Mouse (Mus musculus) urinary bladder, postnatal 0 days (tissue): ENCODE data around the gene Ces2a. TPM values are rescaled to one million over a fixed set of nuclear protein-coding genes. Genes with fewer than 3 reads are reported as not detected.

ENCODE experiments used
- microRNA-seq: library from miRNA; unstranded; fragments of <30 nt; microRNA quantifications from one replicate; pipeline ENCODE4, GENCODE M21; 2016
- polyA plus RNA-seq: library from polyadenylated mRNA; unstranded; fragments of >200 nt; fragmentation: Nextera tagmentation; extraction: Ambion mirVana; gene quantifications from 2 replicates; pipeline ENCODE4 v1.2.1, GENCODE M21; 2015

Ces2a gene
- 0.10 and 0.17 TPM in 2 replicates for polyA plus RNA-seq

DNA sequence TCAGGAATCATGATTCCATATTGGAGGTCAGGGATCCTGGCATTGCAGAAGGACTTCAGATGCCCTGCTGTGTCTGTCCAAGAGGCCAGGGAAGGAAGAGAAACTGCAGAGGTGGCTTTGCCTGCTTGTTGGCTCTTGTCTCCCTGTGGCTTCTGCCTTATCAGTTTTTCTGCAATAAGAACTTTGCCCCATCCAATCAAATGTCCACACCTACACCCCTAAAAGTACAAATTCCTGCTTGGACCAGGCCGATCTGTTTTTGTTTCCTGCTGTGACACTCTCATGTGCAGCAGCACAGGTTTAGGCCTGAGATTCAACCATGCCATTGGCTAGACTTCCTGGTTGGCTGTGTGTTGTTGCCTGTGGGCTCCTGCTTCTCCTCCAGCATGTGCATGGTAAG, at the start of gene Ces2a:
TSS of gene Ces2a (plus strand) at position 251 of the 400 bp plus-strand sequence.

Small RNA genes within 50 kb of the gene (microRNA-seq; reads per million reads assigned to microRNA genes)
- not detected for gene Gm44328

Other genes with a start within 250 kb of the Ces2a start
- 0.29 and 0.30 TPM in 2 replicates for gene Terb1, start 224.1 kb upstream of the Ces2a start, polyA plus RNA-seq
- gene Nae1, start 199.4 kb upstream of the Ces2a start, polyA plus RNA-seq, result 59.7 and 69.4 TPM in 2 replicates
- gene Car7, start 199.3 kb upstream of the Ces2a start, polyA plus RNA-seq, result 0.58 and 0.97 TPM in 2 replicates
- gene Pdp2, start 142.6 kb upstream of the Ces2a start, polyA plus RNA-seq, result 7.6 and 8.8 TPM in 2 replicates
- gene Cdh16, start 109.6 kb upstream of the Ces2a start, polyA plus RNA-seq, result not detected in 2 replicates
- gene Rrad, start 102.7 kb upstream of the Ces2a start, polyA plus RNA-seq, result 4.9 and 6.0 TPM in 2 replicates
- 86.3 and 88.5 TPM in 2 replicates for gene Ciao2b, start 92.0 kb upstream of the Ces2a start, polyA plus RNA-seq
- gene Ces2b, start 97.6 kb downstream of the Ces2a start, polyA plus RNA-seq, result 0.64 and 1.1 TPM in 2 replicates
- gene Ces2c, start 113.1 kb downstream of the Ces2a start, polyA plus RNA-seq, result not detected in 2 replicates
- gene Ces2e, start 192.3 kb downstream of the Ces2a start, polyA plus RNA-seq, result 1.4 and 1.7 TPM in 2 replicates
- gene Ces2f, start 213.4 kb downstream of the Ces2a start, polyA plus RNA-seq, result 0.19 and 0.69 TPM in 2 replicates
- 6.0 and 6.4 TPM in 2 replicates for gene Ces2g, start 227.7 kb downstream of the Ces2a start, polyA plus RNA-seq